Mouse (Mus musculus) thymus, adult 2 months (tissue): ENCODE results near the gene Prm1. TPM values are rescaled to one million over a fixed set of nuclear protein-coding genes. Genes with fewer than 3 reads are reported as not detected.
A peak's percentile ranks its signal among the peaks of the same experiment; 100 is the strongest.

Experiments used
- DNase-seq: peaks from one replicate; pipeline ENCODE4 v3.0.0; 2021
- H3K27ac ChIP-seq: fragments of 200-500 bp; 2 replicates; pipeline ENCODE4 v1.5.1; 2012; ENCODE audit warnings: low read length, control low read depth; ENCODE audit not compliant: control insufficient read depth, insufficient read depth
- H3K27me3 ChIP-seq: fragments of 200-500 bp; 2 replicates; pipeline ENCODE4 v1.6.1; 2012; ENCODE audit warnings: mild to moderate bottlenecking, low read length, moderate library complexity, mixed read lengths; ENCODE audit not compliant: control insufficient read depth, insufficient read depth
- H3K36me3 ChIP-seq: fragments of 200-500 bp; 2 replicates; pipeline ENCODE4 v1.6.1; 2012; ENCODE audit warnings: mild to moderate bottlenecking, low read length, moderate library complexity; ENCODE audit not compliant: control insufficient read depth, insufficient read depth
- H3K4me1 ChIP-seq: fragments of 200-500 bp; replicated peaks from 2 replicates; pipeline ENCODE4 v1.6.1; 2012; ENCODE audit warnings: low read length; ENCODE audit not compliant: control insufficient read depth, insufficient read depth
- H3K4me3 ChIP-seq: fragments of 200-500 bp; 2 replicates; pipeline ENCODE4 v1.5.1; 2012; ENCODE audit warnings: mild to moderate bottlenecking, low read length, control low read depth, moderate library complexity; ENCODE audit not compliant: control insufficient read depth, insufficient read depth
- CTCF ChIP-seq: fragments of 200-500 bp; IDR thresholded peaks from 2 replicates; pipeline ENCODE4 v1.5.1; 2012; ENCODE audit warnings: mild to moderate bottlenecking, control low read depth, low read length, moderate library complexity, borderline replicate concordance; ENCODE audit not compliant: control insufficient read depth, poor library complexity, insufficient read depth; ENCODE audit errors: extremely low read depth
- POLR2A ChIP-seq: fragments of 200-500 bp; IDR thresholded peaks from 2 replicates; pipeline ENCODE4 v1.6.1; 2012; ENCODE audit warnings: mild to moderate bottlenecking, low read length, control low read depth, moderate library complexity; ENCODE audit not compliant: control insufficient read depth, poor library complexity, insufficient read depth; ENCODE audit errors: extremely low read depth
- WGBS: fragments of 180-500 bp; shearing (Covaris S2); methylation state at CpG from one replicate; pipeline ENCODE4 v1.1.7; 2018; 5-methylcytosine and 5-hydroxymethylcytosine counted together
- polyA plus RNA-seq: library from polyadenylated mRNA; depleted of rRNA; stranded (reverse); fragments of >200 nt; gene quantifications from 2 replicates; pipeline ENCODE4 v1.2.3, GENCODE M21; 2012

Prm1 gene
- polyA plus RNA-seq, 1 experiment: 6.1 TPM

GRCm38 (mm10) chr16:10837250-10837649 lies 31.6 kb upstream of the Prm1 start:
- H3K4me3 ChIP-seq: no peak overlapping the region
- no peak for TF ChIP-seq CTCF
- no peak for TF ChIP-seq POLR2A
- no peak for DNase-seq
- no peaks in the 10 kb centered on the region for H3K27me3 ChIP-seq
- H3K36me3 ChIP-seq: no peaks in the 10 kb centered on the region
- H3K4me1 ChIP-seq: peaks cover 52% of the 10 kb centered on the region
- peak overlapping the region; percentile 96 for H3K27ac ChIP-seq
- 95% methylated on average over 3 of the region's 3 CpGs for WGBS

GRCm38 (mm10) chr16:10836388-10836787 lies 30.7 kb upstream of the Prm1 start:
- Histone ChIP-seq H3K27ac (peak overlapping the region; percentile 96), H3K27me3 (no peaks in the 10 kb centered on the region), H3K4me1 (peaks cover 47% of the 10 kb centered on the region), H3K4me3 (no peak overlapping the region; the same call in 1 of the 2 replicates), H3K36me3 (no peaks in the 10 kb centered on the region)
- peak; percentile 68 for DNase-seq
- TF ChIP-seq CTCF: no peak
- TF ChIP-seq POLR2A: no peak
- WGBS: 6% methylated on average over 3 of the region's 3 CpGs

- H3K4me1 ChIP-seq: peaks cover 37% of the 10 kb centered on the region
- no peaks in the 10 kb centered on the region for H3K36me3 ChIP-seq
- H3K27ac ChIP-seq: peak within 1 kb of the TSS; percentile 96
- peak; percentile 90 for DNase-seq
- peak; percentile 51; the same call in 1 of the 2 replicates for TF ChIP-seq CTCF
- peak; percentile 72 for TF ChIP-seq POLR2A
- WGBS: under 1% methylated on average over 69 of the region's 69 CpGs
- H3K4me3 ChIP-seq: peak within 1 kb of the TSS; percentile 79
- no peaks in the 10 kb centered on the region for H3K27me3 ChIP-seq
Measured at GRCm38 (mm10) chr16:10834911-10835587, 29.4 kb upstream of the Prm1 start, which contains the start of gene Rmi2. TSS of gene Rmi2 (plus strand) at chr16:10835059.

- no peaks in the 10 kb centered on the region for H3K36me3 ChIP-seq
- WGBS: 5% methylated on average over 12 of the region's 12 CpGs
- no peak for DNase-seq
- peak overlapping the region; percentile 7; the same call in 1 of the 2 replicates for H3K27ac ChIP-seq
- TF ChIP-seq POLR2A (no peak), CTCF (no peak)
- no peaks in the 10 kb centered on the region for H3K27me3 ChIP-seq
- H3K4me1 ChIP-seq: peaks cover 37% of the 10 kb centered on the region
- H3K4me3 ChIP-seq: peak overlapping the region; percentile 79; the same call in 1 of the 2 replicates
Measured at GRCm38 (mm10) chr16:10834542-10834910, 28.9 kb upstream of the Prm1 start.

GRCm38 (mm10) chr16:10828461-10828805 lies 22.8 kb upstream of the Prm1 start:
- peak overlapping the region; percentile 96 for H3K27ac ChIP-seq
- peaks cover 47% of the 10 kb centered on the region for H3K4me1 ChIP-seq
- H3K36me3 ChIP-seq: no peaks in the 10 kb centered on the region
- H3K4me3 ChIP-seq: no peak overlapping the region
- WGBS: 21% methylated on average over 4 of the region's 4 CpGs
- TF ChIP-seq POLR2A (no peak), CTCF (no peak)
- no peaks in the 10 kb centered on the region for H3K27me3 ChIP-seq
- DNase-seq: no peak

GRCm38 (mm10) chr16:10827766-10828460 lies 22.3 kb upstream of the Prm1 start:
- Histone ChIP-seq H3K4me1 (peaks cover 47% of the 10 kb centered on the region), H3K4me3 (no peak overlapping the region), H3K36me3 (no peaks in the 10 kb centered on the region), H3K27me3 (no peaks in the 10 kb centered on the region), H3K27ac (peak overlapping the region; percentile 96)
- DNase-seq: peak; percentile 48
- no peak for TF ChIP-seq CTCF
- no peak for TF ChIP-seq POLR2A
- 47% methylated on average over 7 of the region's 7 CpGs for WGBS

- TF ChIP-seq POLR2A: peak; percentile 40; the same call in 1 of the 2 replicates
- TF ChIP-seq CTCF: no peak
- no peaks in the 10 kb centered on the region for H3K27me3 ChIP-seq
- H3K27ac ChIP-seq: peak overlapping the region; percentile 96
- peaks cover 47% of the 10 kb centered on the region for H3K4me1 ChIP-seq
- peak overlapping the region; percentile 2; the same call in 1 of the 2 replicates for H3K4me3 ChIP-seq
- no peaks in the 10 kb centered on the region for H3K36me3 ChIP-seq
- peak; percentile 53 for DNase-seq
- WGBS: 50% methylated on average over 9 of the region's 9 CpGs
Measured at GRCm38 (mm10) chr16:10827269-10827668, 21.6 kb upstream of the Prm1 start.
